Mouse (Mus musculus): ENCODE data around the gene Mob4. TPM values are rescaled to one million over a fixed set of nuclear protein-coding genes. Genes with fewer than 3 reads are reported as not detected.
A peak's percentile ranks its signal among the peaks of the same experiment; 100 is the strongest.

The Mob4 gene
- total and polyA plus RNA-seq, 2 experiments from 2014 or later, result 95.9 to 155 TPM

DNA sequence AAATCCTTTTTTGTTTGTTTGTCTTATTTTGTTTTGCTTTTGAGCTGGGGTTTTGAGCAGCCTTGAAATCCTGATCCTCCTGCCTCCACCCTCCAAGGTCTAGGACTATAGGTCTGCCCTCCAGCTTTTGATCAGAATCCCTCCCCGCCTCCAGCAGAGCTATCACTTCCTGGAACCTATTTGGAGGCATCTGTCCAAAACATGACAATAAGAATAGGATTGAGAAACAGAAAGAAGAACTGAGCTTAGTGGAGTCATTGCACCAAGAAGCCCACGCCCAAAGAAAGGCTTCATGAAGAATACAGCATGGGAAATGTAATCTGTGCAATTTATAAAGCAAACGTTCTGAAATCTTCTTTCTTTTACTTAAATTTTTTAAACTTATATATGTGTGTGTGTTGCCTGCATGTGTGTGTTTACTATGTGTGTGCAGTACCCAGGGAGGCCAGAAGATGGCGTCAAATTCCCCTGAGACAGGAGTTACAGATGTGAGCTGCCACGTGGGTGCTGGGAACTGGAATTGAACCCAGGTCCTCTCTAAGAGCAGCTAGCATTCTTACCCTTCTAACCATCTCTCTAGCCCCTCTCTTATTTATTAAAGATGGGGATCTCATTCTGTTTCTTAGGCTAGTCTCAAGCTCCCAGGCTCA lies 49.0 kb downstream of the Mob4 start:
- H3K4me3 ChIP-seq (ENCODE audit: low read depth, low read length), result no peak overlapping the region
- no peaks in the 10 kb centered on the region for H3K9me3 ChIP-seq (ENCODE audit: low read length)
- ATAC-seq, result no peak
- no peak overlapping the region for H3K4me2 ChIP-seq (ENCODE audit: low read depth)
- no peak for DNase-seq
- H3K9ac ChIP-seq, result no peak overlapping the region
- H3K4me1 ChIP-seq (ENCODE audit: insufficient read depth), result no peaks in the 10 kb centered on the region
- no peak overlapping the region for H3K27ac ChIP-seq (ENCODE audit: low read depth, low read length)
- TF ChIP-seq CTCF (IDR thresholded peaks at IDR 0.05; ENCODE audit: low read depth), result 0 out of 2 replicates have a peak, but pooled peaks have one; percentile 2
- 87% methylated on average over 5 of the region's 5 CpGs for WGBS
- no peaks in the 10 kb centered on the region for H3K27me3 ChIP-seq (ENCODE audit: insufficient read depth, low read length)
- H3K36me3 ChIP-seq (ENCODE audit: insufficient read depth), result peaks cover 12% of the 10 kb centered on the region; the same call in 1 of the 2 replicates

- TF ChIP-seq CTCF (IDR thresholded peaks at IDR 0.05; ENCODE audit: low read depth), result no peak
Measured at GRCm38 (mm10) chr1:55182392-55182791, 51.4 kb downstream of the Mob4 start.

DNA sequence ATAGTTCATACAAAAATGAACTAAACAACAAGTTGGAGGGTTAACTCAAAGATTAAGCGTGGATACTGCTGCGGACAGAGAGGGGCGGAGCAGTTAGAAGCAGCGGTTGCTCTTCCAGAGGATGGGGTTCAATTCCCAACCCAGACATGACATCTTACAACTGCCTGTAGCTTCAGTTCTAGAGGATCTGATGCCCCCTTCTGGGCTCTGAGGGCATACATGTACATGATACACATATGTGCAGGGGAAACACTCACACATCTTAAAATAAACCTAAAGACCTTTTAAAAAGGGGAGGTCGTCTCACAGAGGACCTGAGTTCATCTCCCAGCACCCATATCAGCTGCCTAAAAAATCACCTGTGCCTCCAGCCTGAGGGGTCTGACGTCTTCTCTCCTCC lies 54.7 kb downstream of the Mob4 start:
- DNase-seq, result no peak
- H3K27ac ChIP-seq (ENCODE audit: low read depth, low read length), result no peak overlapping the region
- no peak overlapping the region for H3K4me2 ChIP-seq (ENCODE audit: low read depth)
- no peaks in the 10 kb centered on the region for H3K27me3 ChIP-seq (ENCODE audit: insufficient read depth, low read length)
- WGBS, result 85% methylated on average over 6 of the region's 6 CpGs
- no peak; the same call in 1 of the 2 replicates for TF ChIP-seq CTCF (IDR thresholded peaks at IDR 0.05; ENCODE audit: low read depth)
- no peak for ATAC-seq
- no peak overlapping the region for H3K4me3 ChIP-seq (ENCODE audit: low read depth, low read length)
- peaks cover 7% of the 10 kb centered on the region; the same call in 1 of the 2 replicates for H3K36me3 ChIP-seq (ENCODE audit: insufficient read depth)
- H3K4me1 ChIP-seq (ENCODE audit: insufficient read depth), result no peaks in the 10 kb centered on the region
- no peak overlapping the region for H3K9ac ChIP-seq
- no peaks in the 10 kb centered on the region for H3K9me3 ChIP-seq (ENCODE audit: low read length)

More at GRCm38 (mm10) chr1:55182392-55182791, 51.4 kb downstream of the Mob4 start:
- Histone ChIP-seq H3K9ac (no peak overlapping the region), H3K36me3 (ENCODE audit: insufficient read depth) (peaks cover 9% of the 10 kb centered on the region; the same call in 1 of the 2 replicates), H3K9me3 (ENCODE audit: low read length) (no peaks in the 10 kb centered on the region), H3K27ac (ENCODE audit: low read depth, low read length) (no peak overlapping the region), H3K4me2 (ENCODE audit: low read depth) (no peak overlapping the region), H3K4me1 (ENCODE audit: insufficient read depth) (no peaks in the 10 kb centered on the region), H3K4me3 (ENCODE audit: low read depth, low read length) (no peak overlapping the region), H3K27me3 (ENCODE audit: insufficient read depth, low read length) (no peaks in the 10 kb centered on the region)
- ATAC-seq (no peak), DNase-seq (no peak)
- WGBS, result 87% methylated on average over 5 of the region's 5 CpGs

GRCm38 (mm10) chr1:55186592-55187210 lies 55.7 kb downstream of the Mob4 start:
- ATAC-seq, result no peak

GRCm38 (mm10) chr1:55192015-55192414 lies 61.0 kb downstream of the Mob4 start:
- no peak for TF ChIP-seq CTCF (IDR thresholded peaks at IDR 0.05; ENCODE audit: low read depth)
- no peaks in the 10 kb centered on the region for H3K36me3 ChIP-seq (ENCODE audit: insufficient read depth)
- H3K4me1 ChIP-seq (ENCODE audit: insufficient read depth), result no peaks in the 10 kb centered on the region
- ATAC-seq, result peak; percentile 53; the same call in 1 of the 2 replicates
- H3K27ac ChIP-seq (ENCODE audit: low read depth, low read length), result no peak overlapping the region
- H3K4me2 ChIP-seq (ENCODE audit: low read depth), result peak overlapping the region; percentile 44
- WGBS, result 13% methylated on average over 8 of the region's 8 CpGs
- H3K9me3 ChIP-seq (ENCODE audit: low read length), result no peaks in the 10 kb centered on the region
- H3K4me3 ChIP-seq (ENCODE audit: low read depth, low read length), result peak overlapping the region; percentile 27
- peak; percentile 17 for DNase-seq
- H3K27me3 ChIP-seq (ENCODE audit: insufficient read depth, low read length), result no peaks in the 10 kb centered on the region
- peak overlapping the region; percentile 23; the same call in 1 of the 2 replicates for H3K9ac ChIP-seq

More at GRCm38 (mm10) chr1:55186592-55187210, 55.7 kb downstream of the Mob4 start:
- H3K9ac ChIP-seq, result no peak overlapping the region
- no peak for DNase-seq
- H3K36me3 ChIP-seq (ENCODE audit: insufficient read depth), result no peaks in the 10 kb centered on the region
- H3K9me3 ChIP-seq (ENCODE audit: low read length), result no peaks in the 10 kb centered on the region
- H3K4me3 ChIP-seq (ENCODE audit: low read depth, low read length), result no peak overlapping the region
- 21% methylated on average over 11 of the region's 11 CpGs for WGBS
- no peak overlapping the region for H3K4me2 ChIP-seq (ENCODE audit: low read depth)
- H3K27me3 ChIP-seq (ENCODE audit: insufficient read depth, low read length), result no peaks in the 10 kb centered on the region
- no peak overlapping the region for H3K27ac ChIP-seq (ENCODE audit: low read depth, low read length)
- TF ChIP-seq CTCF (IDR thresholded peaks at IDR 0.05; ENCODE audit: low read depth), result no peak
- no peaks in the 10 kb centered on the region for H3K4me1 ChIP-seq (ENCODE audit: insufficient read depth)

GRCm38 (mm10) chr1:55192824-55193223 lies 61.8 kb downstream of the Mob4 start:
- Histone ChIP-seq H3K4me2 (ENCODE audit: low read depth) (no peak overlapping the region), H3K27me3 (ENCODE audit: insufficient read depth, low read length) (no peaks in the 10 kb centered on the region), H3K36me3 (ENCODE audit: insufficient read depth) (no peaks in the 10 kb centered on the region), H3K4me1 (ENCODE audit: insufficient read depth) (no peaks in the 10 kb centered on the region), H3K9me3 (ENCODE audit: low read length) (no peaks in the 10 kb centered on the region), H3K27ac (ENCODE audit: low read depth, low read length) (no peak overlapping the region), H3K9ac (no peak overlapping the region), H3K4me3 (ENCODE audit: low read depth, low read length) (no peak overlapping the region)
- 55% methylated on average over 3 of the region's 3 CpGs for whole genome bisulfite sequencing
- ATAC-seq, result no peak
- DNase-seq, result peak; percentile 20
- peak; percentile 63 for TF ChIP-seq CTCF (IDR thresholded peaks at IDR 0.05; ENCODE audit: low read depth)

DNA sequence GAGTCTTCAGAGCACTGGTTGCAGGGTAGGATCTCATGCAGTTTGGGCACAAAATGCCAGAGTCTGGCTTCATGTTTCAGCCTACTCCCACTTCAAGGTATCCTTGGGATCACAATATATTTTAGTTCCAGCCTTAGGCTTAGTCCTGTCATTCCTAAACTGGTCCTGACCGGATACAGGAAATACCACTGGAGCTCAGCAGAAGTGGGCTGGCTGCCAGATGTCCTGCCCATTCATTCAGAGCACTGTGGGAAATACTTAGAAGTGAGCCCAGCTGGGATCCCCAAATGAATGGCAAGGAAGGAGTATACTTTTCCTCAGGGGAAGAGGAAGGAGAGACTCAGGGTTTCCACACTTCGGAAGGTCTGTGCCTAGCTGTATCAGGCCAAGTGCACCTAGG lies 62.3 kb downstream of the Mob4 start:
- Histone ChIP-seq H3K9ac (no peak overlapping the region), H3K4me1 (ENCODE audit: insufficient read depth) (no peaks in the 10 kb centered on the region), H3K4me3 (ENCODE audit: low read depth, low read length) (no peak overlapping the region), H3K27ac (ENCODE audit: low read depth, low read length) (no peak overlapping the region), H3K36me3 (ENCODE audit: insufficient read depth) (no peaks in the 10 kb centered on the region), H3K9me3 (ENCODE audit: low read length) (no peaks in the 10 kb centered on the region), H3K27me3 (ENCODE audit: insufficient read depth, low read length) (no peaks in the 10 kb centered on the region), H3K4me2 (ENCODE audit: low read depth) (no peak overlapping the region)
- DNase-seq, result peak; percentile 41
- WGBS, result 24% methylated on average over 2 of the region's 2 CpGs
- ATAC-seq, result peak; percentile 57; the same call in 1 of the 2 replicates
- TF ChIP-seq CTCF (IDR thresholded peaks at IDR 0.05; ENCODE audit: low read depth), result no peak

All from forebrain, postnatal 0 days (tissue).